Comparison of ENCODE assay signal across 25 mouse cellular contexts in the genomic region with DNA sequence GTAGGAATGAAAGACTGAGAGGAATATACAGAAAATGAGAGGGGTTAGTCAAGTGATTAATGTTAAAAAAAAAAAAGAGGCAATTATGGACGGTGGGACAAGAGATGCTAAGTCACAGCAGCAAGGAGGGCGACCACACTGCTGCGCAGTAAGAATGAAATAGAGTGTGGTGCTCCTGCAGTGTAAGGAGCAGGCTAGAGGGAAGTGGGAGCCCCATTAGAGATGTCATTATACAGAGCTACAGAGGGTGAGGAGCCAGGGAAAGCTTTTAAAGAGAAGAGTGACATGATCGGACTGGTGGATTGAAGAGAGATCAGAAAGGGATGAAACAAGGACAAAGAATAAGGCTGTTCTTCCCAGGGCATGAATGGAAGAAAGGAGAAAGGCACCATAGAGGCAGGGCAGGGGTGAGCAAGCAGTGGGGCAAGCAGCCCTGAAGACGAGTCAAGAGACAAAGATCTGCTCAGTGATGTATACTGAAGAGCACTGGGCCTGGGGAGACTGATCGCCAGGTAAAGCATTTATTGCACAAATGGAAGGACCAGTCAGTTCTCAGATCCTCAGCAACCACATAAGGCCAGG. TPM values are rescaled to one million over a fixed set of nuclear protein-coding genes. Genes with fewer than 3 reads are reported as not detected.
"Had no signal": no experiment of that assay in that cellular context is flagged by ENCODE, and none has a peak within 500 bp of the region (broad histone marks: within the 10 kb centered on the region; RNA-seq: fewer than 3 reads in every experiment).

No protein-coding gene starts in this region.

- H3K4me1 ChIP-seq: limb, embryonic 10.5 days; limb, embryonic 13.5 days; liver, embryonic 12.5 days; liver, embryonic 15.5 days; lung, embryonic 15.5 days; neural tube, embryonic 12.5 days had no signal

- H3K27me3 ChIP-seq: limb, embryonic 13.5 days; liver, embryonic 15.5 days; lung, embryonic 15.5 days; neural tube, embryonic 12.5 days; neural tube, embryonic 15.5 days had no signal

- H3K4me3 ChIP-seq: layer of hippocampus, adult 2 months; limb, embryonic 10.5 days; limb, embryonic 13.5 days; liver, embryonic 12.5 days; liver, embryonic 15.5 days; lung, embryonic 15.5 days; neural tube, embryonic 12.5 days; neural tube, embryonic 15.5 days had no signal

- H3K9ac ChIP-seq: limb, embryonic 13.5 days; liver, embryonic 12.5 days; liver, embryonic 15.5 days; lung, embryonic 15.5 days; neural tube, embryonic 12.5 days; neural tube, embryonic 15.5 days had no signal

- H3K4me2 ChIP-seq: limb, embryonic 13.5 days; liver, embryonic 12.5 days; liver, embryonic 15.5 days; lung, embryonic 15.5 days; neural tube, embryonic 12.5 days; neural tube, embryonic 15.5 days had no signal

- H3K9me3 ChIP-seq: limb, embryonic 10.5 days; limb, embryonic 13.5 days; liver, embryonic 12.5 days; liver, embryonic 15.5 days; lung, embryonic 15.5 days; neural tube, embryonic 12.5 days; neural tube, embryonic 15.5 days had no signal

- ATAC-seq: liver, embryonic 12.5 days had no signal

- H3K27ac ChIP-seq: kidney, postnatal 0 days; layer of hippocampus, adult 2 months; limb, embryonic 10.5 days; limb, embryonic 13.5 days; liver, embryonic 12.5 days; liver, embryonic 15.5 days; lung, embryonic 15.5 days; neural tube, embryonic 12.5 days; neural tube, embryonic 15.5 days; stomach, postnatal 0 days had no signal

- H3K36me3 ChIP-seq: limb, embryonic 10.5 days; limb, embryonic 13.5 days; liver, embryonic 12.5 days; liver, embryonic 15.5 days; lung, embryonic 15.5 days; neural tube, embryonic 12.5 days; neural tube, embryonic 15.5 days had no signal

- DNase-seq: kidney, adult 2 months; kidney, postnatal 25 days; layer of hippocampus, adult 9-11 months; liver; lung, adult 18-20 months; lung, postnatal 14 days; lung, postnatal 4 days; right cerebral cortex, adult 18-20 months; right cerebral cortex, postnatal 14 days; right cerebral cortex, postnatal 4 days; thymus, adult 2 months; thymus, postnatal 14 days; thymus, postnatal 4 days had no signal

RNA-seq across cellular contexts. Expression of a gene that starts 18.0 kb away (rescaled TPM):
- total RNA-seq: megakaryocyte progenitor cell, adult 5-6 weeks; megakaryocyte-erythroid progenitor cell, adult 5-6 weeks had no signal
